Mouse (Mus musculus) stomach, postnatal 0 days (tissue): ENCODE results near the gene Tom1. TPM values are rescaled to one million over a fixed set of nuclear protein-coding genes. Genes with fewer than 3 reads are reported as not detected.

Experiments
- ATAC-seq: fragments of 200-750 bp; cut with Nextera tagmentation; 2 replicates; pipeline ENCODE4 v1.8.0; 2017; ENCODE audit not compliant: low FRiP score, low TSS enrichment
- DNase-seq: peaks from one replicate; pipeline ENCODE4 v3.0.0-alpha.2; 2016; ENCODE audit warnings: low spot score
- H3K27ac ChIP-seq: fragments of 300-500 bp; sonication (generic); replicated peaks from 2 replicates; pipeline ENCODE4 v1.5.1; 2014; ENCODE audit warnings: mild to moderate bottlenecking, control low read depth
- H3K27me3 ChIP-seq: fragments of 300-500 bp; sonication (generic); 2 replicates; pipeline ENCODE4 v1.6.1; 2014; ENCODE audit warnings: low read length; ENCODE audit not compliant: control insufficient read depth, insufficient read depth
- H3K36me3 ChIP-seq: fragments of 300-500 bp; sonication (generic); 2 replicates; pipeline ENCODE4 v1.6.1; 2014; ENCODE audit warnings: low read length, mixed read lengths; ENCODE audit not compliant: control insufficient read depth, insufficient read depth
- H3K4me1 ChIP-seq: fragments of 300-500 bp; sonication (generic); replicated peaks from 2 replicates; pipeline ENCODE4 v1.6.1; 2014; ENCODE audit warnings: antibody characterized with exemption; ENCODE audit not compliant: control insufficient read depth, insufficient read depth
- H3K4me2 ChIP-seq: fragments of 300-500 bp; sonication (generic); replicated peaks from 2 replicates; pipeline ENCODE4 v1.6.1; 2014; ENCODE audit warnings: low read depth, mild to moderate bottlenecking, control low read depth, moderate library complexity
- H3K4me3 ChIP-seq: fragments of 300-500 bp; sonication (generic); 2 replicates; pipeline ENCODE4 v1.5.1; 2014; ENCODE audit warnings: low read depth, low read length, control low read depth
- H3K9ac ChIP-seq: fragments of 300-500 bp; sonication (generic); 2 replicates; pipeline ENCODE4 v1.6.1; 2014; ENCODE audit warnings: mild to moderate bottlenecking, low read length, control low read depth, mixed read lengths
- H3K9me3 ChIP-seq: fragments of 300-500 bp; sonication (generic); 2 replicates; pipeline ENCODE4 v1.6.1; 2016; ENCODE audit warnings: low read length; ENCODE audit not compliant: control insufficient read depth
- CTCF ChIP-seq: IDR thresholded peaks from 2 replicates; pipeline ENCODE4 v1.5.1; 2016; ENCODE audit warnings: antibody characterized with exemption, low read depth, mild to moderate bottlenecking, moderate library complexity
- EP300 ChIP-seq: optimal IDR thresholded peaks from 2 replicates; pipeline ENCODE3; 2016; ENCODE audit warnings: antibody characterized with exemption
- WGBS: fragments of 180-500 bp; shearing (Covaris S2); extraction: QIAGEN DNeasy Blood & Tissue Kit; methylation state at CpG from one replicate; pipeline ENCODE4 v1.1.7; 2014; 5-methylcytosine and 5-hydroxymethylcytosine counted together
- polyA plus RNA-seq: library from polyadenylated mRNA; unstranded; fragments of >200 nt; fragmentation: Nextera tagmentation; extraction: Ambion mirVana; gene quantifications from 2 replicates; pipeline ENCODE4 v1.2.1, GENCODE M21; 2015

Tom1 gene
- polyA plus RNA-seq, 1 experiment from 2014 or later, result 39.2 TPM

- TF ChIP-seq EP300 (no peak), CTCF (no peak)
- 68% methylated on average over 4 of the region's 4 CpGs for WGBS
- no peaks in the 10 kb centered on the region for H3K27me3 ChIP-seq
- no peak overlapping the region for H3K27ac ChIP-seq
- H3K4me2 ChIP-seq, result no peak overlapping the region
- H3K36me3 ChIP-seq, result no peaks in the 10 kb centered on the region
- no peak overlapping the region for H3K4me3 ChIP-seq
- no peaks in the 10 kb centered on the region for H3K9me3 ChIP-seq
- no peak overlapping the region for H3K9ac ChIP-seq
- no peaks in the 10 kb centered on the region for H3K4me1 ChIP-seq
- DNase-seq (no peak), ATAC-seq (no peak)
Observed at GRCm38 (mm10) chr8:75102956-75103355, 69.5 kb downstream of the Tom1 start.

- Histone ChIP-seq H3K36me3 (no peaks in the 10 kb centered on the region), H3K4me3 (no peak overlapping the region), H3K9ac (no peak overlapping the region), H3K4me2 (no peak overlapping the region), H3K9me3 (no peaks in the 10 kb centered on the region), H3K27ac (no peak overlapping the region), H3K4me1 (no peaks in the 10 kb centered on the region), H3K27me3 (no peaks in the 10 kb centered on the region)
- TF ChIP-seq CTCF (no peak), EP300 (no peak)
- 67% methylated on average over 8 of the region's 8 CpGs for WGBS
- DNase-seq (no peak), ATAC-seq (no peak)
Observed at GRCm38 (mm10) chr8:75103376-75103878, 69.9 kb downstream of the Tom1 start.

GRCm38 (mm10) chr8:75108527-75109235 lies 75.2 kb downstream of the Tom1 start:
- H3K27me3 ChIP-seq, result no peaks in the 10 kb centered on the region
- DNase-seq, result peak; percentile 86
- under 1% methylated on average over 9 of the region's 9 CpGs for WGBS
- no peaks in the 10 kb centered on the region for H3K9me3 ChIP-seq
- H3K36me3 ChIP-seq, result peaks cover 3% of the 10 kb centered on the region; the same call in 1 of the 2 replicates
- no peak for TF ChIP-seq EP300
- peak; percentile 95 for TF ChIP-seq CTCF
- peak overlapping the region; percentile 78 for H3K9ac ChIP-seq
- ATAC-seq, result peak; percentile 82
- H3K4me2 ChIP-seq, result peak overlapping the region; percentile 93
- peak overlapping the region; percentile 82 for H3K27ac ChIP-seq
- H3K4me1 ChIP-seq, result peaks cover 4% of the 10 kb centered on the region; the same call in 1 of the 2 replicates
- peak overlapping the region; percentile 65 for H3K4me3 ChIP-seq

DNA sequence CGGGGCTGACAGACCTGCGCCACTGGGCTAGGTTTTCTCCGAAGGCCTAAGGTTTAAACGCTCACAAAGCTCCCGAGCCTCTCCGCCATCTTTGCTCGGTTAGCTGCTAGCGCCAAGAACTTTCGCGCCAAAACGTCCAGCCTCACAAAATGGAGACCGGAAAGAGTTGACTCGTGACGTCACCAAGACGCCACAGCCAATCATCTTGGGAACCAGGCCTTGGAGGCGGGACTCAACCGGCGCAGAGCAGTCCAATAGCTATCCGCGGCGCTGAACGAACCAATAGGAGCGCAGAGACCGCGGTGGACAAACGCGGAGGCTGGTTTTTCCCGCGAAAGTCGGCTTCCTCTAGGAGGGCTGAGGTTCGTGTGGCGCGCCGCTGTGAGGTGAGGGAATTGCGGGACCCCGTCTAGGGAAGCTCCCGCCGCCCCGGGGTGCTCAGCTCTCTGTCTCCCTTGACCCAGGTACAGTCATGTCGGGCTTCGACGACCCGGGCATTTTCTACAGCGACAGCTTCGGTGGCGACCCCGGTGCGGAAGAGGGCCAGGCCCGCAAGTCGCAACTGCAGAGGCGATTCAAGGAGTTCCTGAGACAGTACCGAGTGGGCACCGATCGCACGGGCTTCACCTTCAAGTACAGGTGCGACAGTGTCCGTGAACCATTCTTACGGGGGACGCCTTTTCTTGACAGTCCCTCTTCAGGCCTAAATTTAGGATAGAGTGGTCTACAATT lies 75.9 kb downstream of the Tom1 start, which contains the start of gene Mcm5:
TSS of gene Mcm5 (plus strand) at position 334 of the 732 bp plus-strand sequence.
- TF ChIP-seq EP300 (no peak), CTCF (no peak)
- ATAC-seq, result peak; percentile 99
- under 1% methylated on average over 59 of the region's 59 CpGs for WGBS

DNA sequence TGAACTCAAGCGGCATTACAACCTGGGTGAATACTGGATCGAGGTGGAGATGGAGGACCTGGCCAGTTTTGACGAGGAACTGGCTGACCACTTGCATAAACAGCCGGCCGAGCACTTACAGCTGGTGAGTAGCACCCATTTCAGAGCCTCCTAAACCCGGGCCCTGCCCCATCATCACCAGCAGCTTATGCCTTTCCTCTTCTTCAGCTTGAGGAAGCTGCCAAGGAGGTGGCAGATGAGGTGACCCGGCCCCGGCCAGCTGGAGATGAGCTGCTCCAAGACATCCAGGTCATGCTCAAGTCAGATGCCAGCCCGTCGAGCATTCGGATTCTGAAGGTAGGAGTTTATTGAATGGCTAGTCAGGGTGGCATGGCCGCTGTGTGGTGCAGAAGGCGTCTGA lies 76.6 kb downstream of the Tom1 start:
- no peak for TF ChIP-seq EP300
- no peak for TF ChIP-seq CTCF
- Histone ChIP-seq H3K4me3 (peak overlapping the region; percentile 65), H3K27ac (no peak overlapping the region), H3K4me2 (peak overlapping the region; percentile 93), H3K9me3 (no peaks in the 10 kb centered on the region), H3K4me1 (peaks cover 4% of the 10 kb centered on the region; the same call in 1 of the 2 replicates), H3K27me3 (no peaks in the 10 kb centered on the region), H3K36me3 (peaks cover 6% of the 10 kb centered on the region; the same call in 1 of the 2 replicates), H3K9ac (peak overlapping the region; percentile 64)
- ATAC-seq (no peak), DNase-seq (no peak)
- 8% methylated on average over 13 of the region's 13 CpGs for WGBS

More for the DNA sequence above, 75.9 kb downstream of the Tom1 start, which contains the start of gene Mcm5:
- H3K4me2 ChIP-seq, result peak within 1 kb of the TSS; percentile 93
- H3K9ac ChIP-seq, result peak within 1 kb of the TSS; percentile 78
- H3K27me3 ChIP-seq, result no peaks in the 10 kb centered on the region
- peak; percentile 99 for DNase-seq
- no peaks in the 10 kb centered on the region for H3K9me3 ChIP-seq
- peak within 1 kb of the TSS; percentile 65 for H3K4me3 ChIP-seq
- peak within 1 kb of the TSS; percentile 82 for H3K27ac ChIP-seq
- peaks cover 4% of the 10 kb centered on the region; the same call in 1 of the 2 replicates for H3K4me1 ChIP-seq
- peaks cover 6% of the 10 kb centered on the region; the same call in 1 of the 2 replicates for H3K36me3 ChIP-seq
